Mouse (Mus musculus) heart, embryonic 10.5 days (tissue): ENCODE measurements around the gene Rgs1. TPM values are rescaled to one million over a fixed set of nuclear protein-coding genes. Genes with fewer than 3 reads are reported as not detected.

ENCODE experiments used
- DNase-seq: peaks from one replicate; pipeline ENCODE4 v3.0.0-alpha.2; 2017; ENCODE audit warnings: low spot score
- H3K27ac ChIP-seq: fragments of 300-500 bp; sonication (generic); 2 replicates; pipeline ENCODE4 v1.5.1; 2016; ENCODE audit warnings: mild to moderate bottlenecking
- H3K27me3 ChIP-seq: fragments of 300-500 bp; sonication (generic); 2 replicates; pipeline ENCODE4 v1.6.1; 2016; ENCODE audit warnings: mild to moderate bottlenecking; ENCODE audit not compliant: poor library complexity, insufficient read depth, severe bottlenecking
- H3K36me3 ChIP-seq: fragments of 300-500 bp; sonication (generic); 2 replicates; pipeline ENCODE4 v1.6.1; 2016; ENCODE audit warnings: mild to moderate bottlenecking, moderate library complexity
- H3K4me1 ChIP-seq: fragments of 300-500 bp; sonication (generic); 2 replicates; pipeline ENCODE4 v1.6.1; 2016; ENCODE audit warnings: mild to moderate bottlenecking
- H3K4me3 ChIP-seq: fragments of 300-500 bp; sonication (generic); 2 replicates; pipeline ENCODE4 v1.5.1; 2016; ENCODE audit warnings: mild to moderate bottlenecking, moderate library complexity
- H3K9me3 ChIP-seq: fragments of 300-500 bp; sonication (generic); 2 replicates; pipeline ENCODE4 v1.6.1; 2016; ENCODE audit warnings: mild to moderate bottlenecking, moderate library complexity
- WGBS: fragments of 180-500 bp; shearing (Covaris S2); methylation state at CpG from one replicate; pipeline ENCODE4 v1.1.7; 2016; 5-methylcytosine and 5-hydroxymethylcytosine counted together
- polyA plus RNA-seq: library from polyadenylated mRNA; unstranded; fragments of >200 nt; fragmentation: Nextera tagmentation; extraction: Ambion mirVana; gene quantifications from 2 replicates; pipeline ENCODE4 v1.2.1, GENCODE M21; 2016

The Rgs1 gene
- polyA plus RNA-seq: not detected in 2 replicates

DNA sequence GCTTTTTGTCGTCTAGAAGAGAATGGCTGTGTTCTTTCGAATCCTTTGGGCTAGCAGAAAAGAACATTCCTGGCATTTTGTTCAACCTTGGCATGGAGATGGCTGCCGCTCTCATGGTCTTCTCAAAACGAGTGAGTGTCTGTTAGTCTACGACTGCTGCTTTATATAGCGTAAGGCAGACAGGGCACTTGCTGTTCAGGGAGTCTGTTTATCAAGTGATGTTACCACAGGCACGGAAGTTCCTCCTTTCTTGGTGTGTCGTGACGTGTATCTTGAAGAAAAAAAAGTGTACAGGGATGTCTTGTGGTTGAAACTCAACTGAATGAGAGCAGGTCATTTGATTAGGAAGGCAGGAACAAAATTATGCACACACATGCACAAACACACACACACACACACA lies at the start of gene Rgs1:
Rgs1 (minus strand) TSS at position 320 of the 400 bp plus-strand sequence.
- Histone ChIP-seq H3K36me3 (no peaks in the 10 kb centered on the region), H3K4me1 (no peaks in the 10 kb centered on the region), H3K9me3 (no peaks in the 10 kb centered on the region), H3K27me3 (no peaks in the 10 kb centered on the region), H3K27ac (no peak within 1 kb of the TSS), H3K4me3 (no peak within 1 kb of the TSS)
- no peak for DNase-seq
- 84% methylated on average over 9 of the region's 9 CpGs for WGBS

DNA sequence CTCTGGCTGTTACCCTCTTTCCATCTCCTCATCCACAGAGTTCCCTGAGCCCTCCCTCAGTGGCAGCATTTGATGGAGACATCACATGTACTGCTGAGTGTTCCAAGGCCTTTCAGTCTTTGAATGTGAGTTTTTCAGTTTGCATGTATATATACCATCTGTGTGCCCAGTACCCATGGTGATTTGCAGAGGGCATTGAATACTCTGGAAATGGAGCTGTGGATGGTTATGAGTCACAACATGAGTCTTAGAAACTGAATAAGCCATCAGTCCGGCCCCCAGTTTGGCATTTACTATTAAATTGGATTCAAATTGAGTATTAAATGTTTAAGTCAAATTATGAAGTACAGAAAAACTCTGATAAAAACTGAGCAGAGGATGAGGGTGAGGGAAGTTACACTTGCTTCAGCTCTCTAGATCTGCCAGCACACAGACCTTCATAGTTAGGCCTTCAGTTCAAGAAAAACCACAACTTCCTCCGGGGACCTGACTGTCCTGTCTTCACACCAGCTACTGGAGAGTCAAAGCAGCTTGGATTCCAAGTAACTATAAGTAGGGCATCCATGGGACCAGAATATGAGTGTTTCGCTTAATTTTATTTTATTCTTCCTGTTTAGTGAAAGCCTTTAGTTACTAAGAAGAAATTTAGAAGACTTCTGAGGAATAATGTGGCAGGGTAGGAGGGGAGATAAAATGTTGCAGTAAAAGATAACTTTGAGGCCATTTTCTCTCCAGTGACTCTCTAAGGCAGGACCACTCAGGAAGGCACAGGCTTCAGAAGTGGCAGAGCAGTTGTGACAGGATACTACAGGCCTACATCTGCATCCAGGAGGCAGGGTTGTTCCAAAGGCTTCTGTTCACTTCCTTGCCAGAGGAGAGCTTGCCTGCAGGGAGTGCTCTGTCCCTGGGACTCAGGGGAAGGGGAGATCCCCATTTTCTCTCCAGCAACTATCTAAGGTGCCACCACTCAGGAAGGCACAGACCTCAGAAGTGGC lies 34.3 kb upstream of the Rgs1 start:
- Histone ChIP-seq H3K4me1 (no peaks in the 10 kb centered on the region), H3K27me3 (no peaks in the 10 kb centered on the region), H3K9me3 (no peaks in the 10 kb centered on the region), H3K4me3 (no peak overlapping the region), H3K36me3 (no peaks in the 10 kb centered on the region), H3K27ac (no peak overlapping the region)
- no peak for DNase-seq
- 84% methylated on average over 3 of the region's 3 CpGs for WGBS

DNA sequence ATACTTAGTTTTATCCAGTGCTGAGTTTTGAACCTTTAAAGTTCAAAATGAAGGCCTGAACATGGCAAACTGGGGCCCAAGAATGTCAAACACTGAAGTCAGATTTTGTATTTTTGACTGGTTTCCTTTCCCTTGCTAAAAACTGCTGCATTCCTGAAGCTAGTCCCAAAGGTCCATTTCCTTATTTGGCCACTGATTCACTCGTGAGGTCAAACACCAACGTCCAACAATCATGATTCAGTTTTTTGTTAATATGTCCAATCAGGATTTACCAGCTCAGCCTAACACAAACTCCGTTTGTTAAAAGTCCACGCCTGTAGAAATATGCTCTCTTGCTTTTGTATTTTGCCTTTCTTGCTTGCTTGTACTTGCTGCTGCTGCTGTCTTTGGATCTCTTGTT lies 31.0 kb upstream of the Rgs1 start:
- H3K4me1 ChIP-seq: no peaks in the 10 kb centered on the region
- no peak for DNase-seq
- H3K36me3 ChIP-seq: no peaks in the 10 kb centered on the region
- H3K9me3 ChIP-seq: no peaks in the 10 kb centered on the region
- H3K4me3 ChIP-seq: no peak overlapping the region
- WGBS: 71% methylated on average over 4 of the region's 4 CpGs
- no peaks in the 10 kb centered on the region for H3K27me3 ChIP-seq
- no peak overlapping the region for H3K27ac ChIP-seq

DNA sequence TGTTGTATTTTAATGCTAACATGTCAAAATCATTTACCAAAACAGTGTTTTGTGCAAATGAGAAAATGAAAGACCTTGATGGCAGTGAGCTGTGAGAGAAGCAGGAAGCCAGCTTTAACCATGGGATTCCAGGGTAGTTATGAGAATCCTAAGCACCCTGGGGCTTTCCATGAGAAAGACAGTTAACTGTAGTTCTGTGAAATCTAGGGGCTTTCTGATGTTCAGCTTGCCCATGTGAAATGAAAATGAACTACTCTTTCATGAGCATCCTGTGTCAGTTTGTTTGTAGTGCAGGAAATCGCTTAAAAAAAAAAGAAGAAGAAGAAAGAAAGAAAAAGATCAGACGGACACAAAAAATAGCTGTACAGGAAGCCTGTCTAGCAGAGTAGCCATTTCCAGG lies 23.9 kb upstream of the Rgs1 start:
- Histone ChIP-seq H3K36me3 (no peaks in the 10 kb centered on the region), H3K27ac (no peak overlapping the region), H3K4me3 (no peak overlapping the region), H3K9me3 (no peaks in the 10 kb centered on the region), H3K27me3 (no peaks in the 10 kb centered on the region), H3K4me1 (no peaks in the 10 kb centered on the region)
- 74% methylated on average over 2 of the region's 2 CpGs for WGBS
- no peak for DNase-seq

DNA sequence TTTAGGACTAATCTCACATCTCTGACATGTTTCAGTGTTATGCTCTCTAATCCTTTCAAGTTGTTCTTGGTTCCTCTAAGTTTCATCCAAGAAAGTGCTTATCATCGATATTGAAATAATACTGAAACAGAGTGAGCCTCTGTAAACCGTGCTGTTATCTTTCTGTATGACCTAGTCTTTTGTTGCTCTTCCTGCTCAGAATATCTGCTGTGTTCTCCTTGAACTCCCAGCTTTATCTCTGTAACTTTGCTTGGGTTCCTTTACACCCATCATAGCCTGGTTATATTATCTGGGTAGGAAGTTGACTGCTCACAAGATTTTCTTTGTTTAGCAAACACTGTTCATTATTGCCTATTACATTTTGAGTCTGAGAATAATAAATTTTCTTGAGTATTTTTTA lies 20.1 kb upstream of the Rgs1 start:
- WGBS: 72% methylated on average over 2 of the region's 2 CpGs
- H3K4me1 ChIP-seq: no peaks in the 10 kb centered on the region
- no peaks in the 10 kb centered on the region for H3K27me3 ChIP-seq
- no peaks in the 10 kb centered on the region for H3K9me3 ChIP-seq
- no peak for DNase-seq
- H3K27ac ChIP-seq: no peak overlapping the region
- no peaks in the 10 kb centered on the region for H3K36me3 ChIP-seq
- no peak overlapping the region for H3K4me3 ChIP-seq

DNA sequence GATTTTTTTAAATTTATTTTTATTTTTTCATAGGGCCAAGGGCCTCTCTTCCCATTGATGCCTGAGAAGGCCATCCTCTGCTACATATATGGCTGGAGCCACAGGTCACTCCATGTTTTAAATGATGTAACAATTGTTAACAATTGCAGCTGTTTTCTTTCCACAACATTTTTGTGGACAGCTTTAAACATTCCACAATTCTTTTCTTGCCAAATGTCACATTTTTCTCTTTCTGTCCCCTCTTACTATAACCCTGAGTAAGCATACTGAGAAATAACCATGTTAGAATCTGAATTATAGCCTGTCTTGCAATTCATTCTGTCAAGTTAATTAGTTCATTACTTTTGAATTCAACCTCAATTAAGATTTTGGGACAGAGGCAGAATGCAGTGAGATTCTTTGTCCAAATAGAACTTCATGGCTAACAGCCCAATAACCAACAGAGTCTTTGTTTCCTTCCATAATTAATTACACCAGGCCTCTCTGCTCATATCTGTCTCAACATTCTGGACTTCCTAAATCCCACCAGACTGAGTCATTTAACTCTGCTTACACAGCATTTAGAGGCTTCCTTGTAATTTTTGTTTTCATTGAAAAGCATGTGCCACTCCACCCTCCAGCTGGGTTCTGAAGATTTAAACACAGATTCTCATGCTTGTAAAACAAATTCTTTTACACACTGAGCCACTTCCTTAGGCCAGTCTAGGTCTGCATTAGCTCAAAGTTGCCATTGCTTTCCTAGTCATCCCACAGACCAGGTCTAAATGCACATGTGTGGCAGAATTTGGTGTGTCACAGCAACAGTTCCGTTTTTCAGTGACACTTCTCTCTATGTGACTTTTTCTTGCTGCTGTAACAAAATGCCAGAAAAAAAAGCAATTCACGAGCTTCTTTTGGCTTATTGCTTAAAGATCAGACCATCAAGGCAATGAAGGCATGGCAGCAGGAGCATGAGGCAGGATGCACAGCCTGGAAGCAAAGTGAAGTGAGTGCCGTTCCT lies 18.7 kb upstream of the Rgs1 start:
- H3K27ac ChIP-seq: no peak overlapping the region
- no peak overlapping the region for H3K4me3 ChIP-seq
- H3K9me3 ChIP-seq: no peaks in the 10 kb centered on the region
- DNase-seq: no peak
- H3K27me3 ChIP-seq: no peaks in the 10 kb centered on the region
- H3K4me1 ChIP-seq: no peaks in the 10 kb centered on the region
- WGBS: 65% methylated on average over 3 of the region's 3 CpGs
- H3K36me3 ChIP-seq: no peaks in the 10 kb centered on the region

DNA sequence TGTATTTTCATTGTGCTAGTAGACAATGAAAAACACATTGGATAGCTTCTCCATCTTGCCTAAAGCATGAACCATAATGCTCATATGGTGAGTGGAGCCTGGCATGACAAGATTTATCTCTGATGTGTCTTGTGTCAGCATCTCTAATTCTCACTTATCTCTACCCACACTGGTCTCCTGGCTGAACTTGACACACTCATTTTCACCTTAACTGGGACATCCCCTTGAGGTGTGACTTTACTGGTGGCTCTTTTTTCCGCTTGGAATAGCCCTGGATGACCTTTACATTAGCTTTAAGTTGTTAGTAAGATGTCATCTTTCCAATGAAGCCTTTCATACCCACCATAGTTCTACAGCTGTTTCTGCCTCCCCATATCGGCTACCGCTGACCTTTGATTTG lies 15.0 kb upstream of the Rgs1 start:
- no peaks in the 10 kb centered on the region for H3K36me3 ChIP-seq

DNA sequence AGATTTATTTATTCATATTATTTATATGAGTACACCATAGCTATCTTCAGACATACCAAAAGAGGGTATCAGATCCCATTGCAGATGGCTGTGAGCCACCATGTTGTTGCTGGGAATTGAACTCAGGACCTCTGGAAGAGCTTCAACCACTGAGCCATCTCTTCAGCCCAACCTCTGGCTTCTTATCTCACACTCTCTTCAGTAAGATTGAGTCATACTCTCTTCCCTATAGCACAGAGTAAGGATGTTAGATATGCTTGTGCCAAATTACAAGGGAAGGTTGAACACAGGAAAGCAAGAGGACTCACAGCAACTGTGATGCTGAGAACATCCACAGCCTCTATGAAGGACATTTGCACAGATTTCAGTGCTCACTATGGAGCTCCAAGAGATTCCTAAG lies 13.0 kb upstream of the Rgs1 start:
- H3K36me3 ChIP-seq: no peaks in the 10 kb centered on the region

More for the DNA sequence above, 15.0 kb upstream of the Rgs1 start:
- no peaks in the 10 kb centered on the region for H3K4me1 ChIP-seq
- WGBS: 72% methylated on average over 3 of the region's 3 CpGs
- H3K9me3 ChIP-seq: no peaks in the 10 kb centered on the region
- no peak for DNase-seq
- H3K4me3 ChIP-seq: no peak overlapping the region
- no peak overlapping the region for H3K27ac ChIP-seq
- H3K27me3 ChIP-seq: no peaks in the 10 kb centered on the region

DNA sequence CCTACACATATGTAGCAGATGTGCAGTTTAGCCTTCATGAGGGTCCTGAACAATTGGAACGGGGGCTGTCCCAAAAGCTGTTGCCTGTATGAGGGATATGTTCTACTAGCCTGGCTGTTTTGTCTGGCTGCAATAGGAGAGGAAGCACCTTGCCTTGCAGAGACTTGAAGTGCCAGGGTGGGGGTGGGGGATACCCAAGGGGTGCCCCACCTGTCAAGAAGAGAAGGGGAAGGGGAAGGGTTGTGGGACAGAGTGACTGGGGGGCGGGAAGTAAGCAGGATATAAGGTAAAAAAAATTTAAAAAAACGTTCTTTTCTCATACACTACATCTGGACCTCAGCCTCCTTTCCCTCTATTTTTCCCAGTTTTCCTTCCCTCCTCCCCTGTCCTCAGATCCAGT lies 9.7 kb upstream of the Rgs1 start:
- H3K27ac ChIP-seq: no peak overlapping the region
- WGBS: 68% methylated on average over 3 of the region's 3 CpGs
- no peaks in the 10 kb centered on the region for H3K9me3 ChIP-seq
- no peaks in the 10 kb centered on the region for H3K36me3 ChIP-seq
- no peaks in the 10 kb centered on the region for H3K4me1 ChIP-seq
- H3K27me3 ChIP-seq: no peaks in the 10 kb centered on the region
- H3K4me3 ChIP-seq: no peak overlapping the region
- no peak for DNase-seq

More for the DNA sequence above, 13.0 kb upstream of the Rgs1 start:
- H3K27ac ChIP-seq: no peak overlapping the region
- H3K27me3 ChIP-seq: no peaks in the 10 kb centered on the region
- H3K4me1 ChIP-seq: no peaks in the 10 kb centered on the region
- no peak overlapping the region for H3K4me3 ChIP-seq
- DNase-seq: no peak
- no peaks in the 10 kb centered on the region for H3K9me3 ChIP-seq

DNA sequence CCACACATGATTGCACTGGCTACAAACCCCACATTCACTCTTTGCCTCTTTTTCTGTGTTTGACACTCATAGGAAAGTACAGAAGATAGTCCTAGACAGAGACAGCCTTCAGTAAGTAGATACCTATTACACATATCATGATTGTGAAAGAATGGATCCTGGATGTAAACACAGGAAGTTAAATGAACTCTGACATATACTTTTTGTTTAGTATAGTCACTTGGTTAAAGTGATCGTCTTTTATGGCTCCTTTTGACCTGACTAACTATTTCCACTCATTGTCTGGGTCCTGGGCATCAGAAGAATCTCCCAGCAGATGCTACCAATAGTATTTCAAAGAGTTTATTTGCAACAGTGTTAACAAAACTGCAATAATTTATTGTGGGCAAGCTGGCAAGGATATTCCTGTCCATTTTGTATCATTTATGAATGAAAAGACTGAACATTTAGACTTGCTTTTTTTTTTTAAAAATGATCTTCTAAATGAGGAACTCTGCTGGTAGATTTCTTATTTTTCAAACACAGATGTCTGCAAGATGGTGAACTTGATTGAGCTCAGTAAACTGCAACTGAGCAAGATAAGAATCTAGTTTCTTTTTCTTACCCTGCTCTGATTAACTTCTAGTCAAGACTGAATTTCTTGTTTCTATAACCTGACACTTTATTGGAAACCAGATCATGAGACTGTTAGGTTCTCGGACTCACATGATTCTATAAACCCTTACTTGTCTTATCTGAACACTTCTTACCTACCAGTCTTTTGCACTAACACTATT lies 7.7 kb upstream of the Rgs1 start:
- no peaks in the 10 kb centered on the region for H3K9me3 ChIP-seq
- no peak overlapping the region for H3K4me3 ChIP-seq
- WGBS: 74% methylated on average over 2 of the region's 2 CpGs

DNA sequence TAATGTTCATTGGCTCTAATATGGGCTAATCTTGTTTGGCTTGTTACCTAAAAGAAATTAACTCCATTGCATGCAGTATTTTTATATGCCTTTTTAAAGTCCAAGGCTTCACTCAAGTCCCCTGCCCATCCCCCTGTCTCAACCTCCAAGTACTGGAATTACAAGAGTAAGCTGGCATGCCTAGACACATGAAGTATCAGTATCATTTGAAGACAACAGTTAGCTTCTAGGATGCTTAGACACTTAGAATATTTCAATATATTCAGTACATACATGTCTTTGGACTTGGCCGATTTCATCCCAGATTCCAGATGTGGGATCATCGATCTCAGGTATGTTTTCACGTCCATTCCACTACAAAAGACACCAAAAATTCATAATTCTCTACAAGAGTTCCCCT lies 836 bp downstream of the Rgs1 start:
- no peak overlapping the region for H3K27ac ChIP-seq
- H3K9me3 ChIP-seq: no peaks in the 10 kb centered on the region
- no peaks in the 10 kb centered on the region for H3K27me3 ChIP-seq
- WGBS: 87% methylated on average over 3 of the region's 3 CpGs
- H3K36me3 ChIP-seq: no peaks in the 10 kb centered on the region
- no peak for DNase-seq
- H3K4me1 ChIP-seq: no peaks in the 10 kb centered on the region
- no peak overlapping the region for H3K4me3 ChIP-seq

More for the DNA sequence above, 7.7 kb upstream of the Rgs1 start:
- DNase-seq: no peak
- Histone ChIP-seq H3K27me3 (no peaks in the 10 kb centered on the region), H3K27ac (no peak overlapping the region), H3K36me3 (no peaks in the 10 kb centered on the region), H3K4me1 (no peaks in the 10 kb centered on the region)

DNA sequence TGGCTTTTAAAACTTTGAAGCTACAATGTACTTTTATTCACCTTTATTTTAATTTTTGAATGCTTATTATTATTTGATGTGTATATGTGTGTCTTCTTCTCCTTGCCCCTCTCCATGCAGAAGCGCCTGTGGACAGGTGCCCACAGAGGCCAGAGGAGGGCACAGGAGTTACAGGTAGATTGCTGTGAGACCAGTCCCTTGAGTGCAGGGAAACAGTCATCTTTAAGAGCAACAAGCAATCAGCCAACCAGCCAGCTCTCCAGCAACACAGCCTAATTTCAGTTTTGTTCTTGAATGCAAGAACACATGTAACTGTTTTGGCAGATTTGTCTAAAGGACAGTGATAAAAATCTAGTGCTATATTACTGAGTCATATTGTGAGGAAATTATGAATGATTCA lies 1.7 kb downstream of the Rgs1 start:
- H3K27me3 ChIP-seq: no peaks in the 10 kb centered on the region
- 65% methylated on average over 1 of the region's 1 CpGs for WGBS
- no peak overlapping the region for H3K4me3 ChIP-seq
- H3K9me3 ChIP-seq: no peaks in the 10 kb centered on the region
- no peak overlapping the region for H3K27ac ChIP-seq
- H3K4me1 ChIP-seq: no peaks in the 10 kb centered on the region
- no peak for DNase-seq
- H3K36me3 ChIP-seq: no peaks in the 10 kb centered on the region
